Mouse (Mus musculus) G1E-ER4 (cell line): ENCODE measurements around the gene Dapk2. TPM values are rescaled to one million over a fixed set of nuclear protein-coding genes. Genes with fewer than 3 reads are reported as not detected.

Experiments used
- GATA1 ChIP-seq: IDR thresholded peaks from one replicate; pipeline ENCODE4 v1.8.0; 2012; ENCODE audit warnings: low read length, inconsistent platforms
- polyA plus RNA-seq: library from polyadenylated mRNA; stranded (reverse); fragments of >175 nt; gene quantifications from 2 replicates; pipeline ENCODE4 v1.2.3, GENCODE M21; 2012

The Dapk2 gene
- polyA plus RNA-seq, 1 experiment, result 28.5 TPM

- TF ChIP-seq GATA1, result no peak
Measured at GRCm38 (mm10) chr9:66201665-66202064, 43.6 kb downstream of the Dapk2 start.

GRCm38 (mm10) chr9:66202463-66202862 is 44.4 kb downstream of the Dapk2 start:
- TF ChIP-seq GATA1, result no peak

DNA sequence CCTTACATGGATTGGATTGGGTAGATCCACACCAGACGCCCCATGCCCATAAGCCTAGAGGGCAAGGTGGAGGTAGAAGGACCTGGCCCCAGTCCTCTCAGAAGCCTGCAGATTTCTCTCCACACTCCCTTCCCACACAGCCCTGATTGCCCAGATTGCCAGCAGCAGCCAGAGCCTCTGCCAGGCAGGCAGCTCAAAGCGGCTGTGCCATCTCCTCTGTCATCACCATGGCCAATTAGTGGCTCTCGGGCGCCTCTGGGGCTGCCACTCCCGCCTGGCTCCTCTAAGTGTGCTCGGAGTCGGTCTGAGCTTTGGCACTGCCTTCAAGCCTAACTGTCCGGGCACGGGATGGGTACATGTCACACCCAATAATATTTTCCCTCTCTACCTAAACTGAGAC is 47.7 kb downstream of the Dapk2 start:
- no peak for TF ChIP-seq GATA1

GRCm38 (mm10) chr9:66206825-66207224 is 48.8 kb downstream of the Dapk2 start:
- TF ChIP-seq GATA1, result no peak

GRCm38 (mm10) chr9:66211420-66211819 is 53.4 kb downstream of the Dapk2 start:
- TF ChIP-seq GATA1, result no peak

GRCm38 (mm10) chr9:66212088-66212487 is 54.1 kb downstream of the Dapk2 start:
- TF ChIP-seq GATA1, result no peak

- TF ChIP-seq GATA1, result no peak
Measured at GRCm38 (mm10) chr9:66212802-66213201, 54.8 kb downstream of the Dapk2 start.

DNA sequence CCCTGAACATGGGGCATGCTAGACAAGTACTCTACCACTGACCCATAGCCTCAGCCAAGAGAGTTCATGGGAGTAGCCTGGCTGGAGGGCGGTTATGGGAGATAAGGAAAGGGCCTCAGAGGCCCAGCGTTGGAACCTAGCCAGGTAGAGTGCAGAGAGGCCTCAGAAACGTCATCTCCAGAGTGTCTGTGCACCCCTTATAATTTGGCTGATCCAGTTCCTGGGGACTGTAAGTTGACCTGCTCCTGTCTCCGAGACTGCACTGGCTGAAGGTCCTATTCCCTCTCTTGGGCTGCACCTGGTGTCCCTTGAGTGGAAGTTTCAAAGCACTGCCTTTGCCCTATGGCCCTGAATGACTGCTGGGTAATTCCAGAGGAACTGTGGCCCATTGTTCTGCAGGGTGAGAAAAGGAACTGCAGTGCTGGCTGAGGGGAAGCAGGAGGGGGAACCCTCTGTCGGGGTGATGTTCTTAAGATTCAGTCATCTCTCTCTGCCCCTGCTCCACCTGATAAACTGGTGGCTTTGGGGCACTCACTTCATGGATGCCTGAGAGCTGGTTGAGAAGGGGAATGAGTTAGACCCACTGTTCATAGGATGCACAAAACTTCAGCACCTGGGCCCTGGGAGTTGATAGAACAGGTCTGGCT is 55.5 kb downstream of the Dapk2 start:
- TF ChIP-seq GATA1, result no peak

DNA sequence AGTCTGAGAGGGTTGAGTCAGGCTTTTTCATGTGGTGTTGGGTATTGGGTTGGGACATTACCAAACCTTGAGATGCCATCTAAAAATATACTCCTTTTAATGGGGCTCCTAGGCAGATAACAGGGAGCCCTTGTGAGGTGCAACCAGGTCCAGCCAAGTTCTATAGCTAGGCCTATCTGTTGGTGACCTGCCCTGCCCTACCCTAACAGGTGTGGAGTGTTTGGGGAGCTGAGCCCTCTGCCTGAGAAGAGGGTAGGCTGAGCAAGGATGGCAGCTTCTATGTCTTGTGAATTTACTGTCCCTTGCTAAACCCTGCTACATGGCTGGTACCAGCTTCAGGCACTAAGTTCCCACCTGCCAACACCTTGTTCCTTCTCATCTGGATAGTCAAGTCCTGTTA is 57.5 kb downstream of the Dapk2 start:
- no peak for TF ChIP-seq GATA1

DNA sequence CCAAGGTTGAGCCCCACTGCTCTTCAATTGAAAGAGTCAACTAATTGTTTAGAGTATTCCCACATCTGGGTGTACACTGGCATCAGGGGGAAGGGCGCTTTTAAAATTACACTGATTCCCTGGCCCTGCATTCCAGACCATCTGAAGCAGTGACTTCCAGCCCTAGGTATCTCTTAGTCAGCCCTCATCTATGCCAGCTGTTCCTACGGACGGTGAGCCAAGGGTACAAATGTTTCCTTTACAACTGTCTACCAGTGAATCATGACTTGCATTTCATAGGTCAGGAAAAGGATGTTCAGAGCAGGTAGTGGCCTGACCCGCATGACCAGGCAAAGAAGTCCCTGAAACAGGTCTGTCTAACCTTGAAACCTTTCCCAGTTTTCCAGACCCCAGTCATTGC is 59.9 kb downstream of the Dapk2 start:
- no peak for TF ChIP-seq GATA1

DNA sequence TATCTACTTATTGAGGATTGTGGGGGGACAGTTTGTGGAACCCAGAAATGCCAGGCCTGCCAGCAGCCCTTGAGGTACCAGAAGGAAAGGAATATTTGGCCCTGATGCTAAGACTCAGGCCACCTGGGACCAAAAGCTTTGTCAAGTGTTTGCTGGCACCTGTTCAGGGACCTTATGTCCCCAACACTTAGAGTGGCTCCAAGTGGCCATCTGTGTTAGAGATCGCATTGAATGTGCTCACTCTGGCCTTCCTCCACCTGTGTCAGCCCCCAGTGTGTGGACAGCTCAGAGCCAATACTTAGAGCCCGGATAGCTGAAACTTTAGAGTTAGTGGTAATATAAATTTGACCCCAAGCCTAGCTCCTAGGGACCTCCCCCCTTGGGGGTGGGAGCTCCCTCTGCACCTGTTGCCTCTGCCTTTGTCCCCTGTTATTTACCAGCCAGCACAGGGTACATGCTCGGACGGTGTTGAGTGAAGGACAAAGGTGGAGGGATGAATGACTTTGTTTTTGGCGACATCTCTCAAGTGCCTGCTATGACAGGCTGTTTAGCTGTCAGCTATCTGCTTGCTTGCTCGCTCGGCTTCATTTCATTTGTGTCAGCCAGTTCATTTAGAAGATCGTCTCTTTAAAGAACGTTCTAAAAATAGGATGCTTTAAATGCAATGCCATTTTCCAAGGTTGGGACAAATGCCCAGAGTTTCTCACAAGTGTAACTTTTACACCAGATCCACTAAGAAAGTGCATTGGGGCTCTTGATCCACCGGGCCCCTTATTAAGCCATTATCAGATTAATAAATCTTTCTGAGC is 61.1 kb downstream of the Dapk2 start:
- no peak for TF ChIP-seq GATA1

- no peak for TF ChIP-seq GATA1
Measured at GRCm38 (mm10) chr9:66223872-66224271, 65.8 kb downstream of the Dapk2 start.

DNA sequence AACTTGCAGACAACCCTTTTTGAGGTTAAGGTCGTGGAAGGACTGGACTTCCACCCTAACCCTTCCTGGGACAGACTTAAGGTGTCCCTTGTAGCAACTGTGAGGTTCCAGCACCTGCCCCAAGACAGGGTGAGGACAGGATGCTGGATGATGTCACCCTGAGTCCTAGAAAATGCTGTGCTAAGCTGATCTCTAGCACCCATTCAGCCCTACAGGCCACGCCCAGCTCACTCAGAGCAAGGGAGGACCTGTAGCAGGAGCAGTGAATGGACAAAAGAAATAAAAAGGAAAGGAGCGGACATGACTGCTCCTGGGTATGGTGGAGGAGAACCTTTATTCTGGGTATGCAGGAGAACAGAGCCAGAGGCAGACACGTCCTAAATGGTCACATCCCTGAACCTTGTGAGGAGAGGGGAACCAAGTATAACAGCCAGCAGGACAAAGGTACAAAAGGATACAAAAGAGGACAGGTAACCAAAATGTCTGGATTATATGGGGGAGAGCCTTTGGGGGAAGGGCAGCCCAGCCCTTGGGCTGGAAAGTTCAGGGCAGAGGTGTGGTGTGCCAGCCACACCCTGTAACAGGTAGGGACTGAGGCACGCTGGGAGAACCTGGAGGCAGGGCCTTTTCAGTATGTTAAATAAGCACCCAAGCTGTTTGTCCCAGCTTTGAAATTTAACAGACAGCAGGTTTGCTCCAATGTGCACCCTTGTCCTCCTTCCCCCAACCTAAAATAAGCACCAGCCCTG is 67.9 kb downstream of the Dapk2 start:
- TF ChIP-seq GATA1, result no peak

GRCm38 (mm10) chr9:66228456-66229151 is 70.6 kb downstream of the Dapk2 start:
- no peak for TF ChIP-seq GATA1

DNA sequence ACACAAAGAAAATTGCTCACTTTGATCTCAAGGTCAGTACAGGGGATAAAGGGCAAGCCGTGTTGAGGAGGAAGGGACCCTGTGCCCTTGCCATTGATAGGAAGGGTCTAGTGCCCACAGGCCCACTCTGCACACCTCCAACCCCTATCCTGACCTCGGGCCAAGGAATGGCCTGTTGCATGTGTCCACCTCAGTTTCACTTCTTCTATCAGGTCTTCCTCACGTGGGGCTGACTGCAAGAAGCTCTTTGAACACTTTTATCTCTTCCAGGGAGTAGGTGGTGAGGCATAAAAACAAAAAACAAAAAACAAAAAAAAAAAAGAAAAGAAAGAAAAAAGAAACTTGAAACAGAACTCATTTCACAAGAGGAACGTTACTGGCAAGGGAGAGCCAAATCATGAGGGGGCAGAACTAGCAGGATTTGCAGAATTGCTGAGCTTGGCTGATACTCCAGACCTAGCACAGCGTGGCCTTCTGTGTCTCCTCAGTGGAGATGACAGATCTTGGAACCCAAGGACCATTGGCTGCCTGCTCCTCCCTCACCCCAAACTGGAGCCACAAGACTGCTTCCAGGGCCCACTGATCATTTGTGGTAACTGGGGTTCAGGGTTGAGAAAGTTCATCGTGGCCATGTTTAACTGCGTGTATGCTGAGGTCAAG is 73.9 kb downstream of the Dapk2 start:
- TF ChIP-seq GATA1, result no peak
